Mouse (Mus musculus) spleen, postnatal 10 days (tissue): ENCODE results near the gene Trcg1.

Source experiments
- DNase-seq, 2 experiments: peaks; one replicate each; pipeline ENCODE4 v3.0.0; 2021 to 2022; ENCODE audit warnings: low spot score in 2 of 2

Trcg1 gene

DNA sequence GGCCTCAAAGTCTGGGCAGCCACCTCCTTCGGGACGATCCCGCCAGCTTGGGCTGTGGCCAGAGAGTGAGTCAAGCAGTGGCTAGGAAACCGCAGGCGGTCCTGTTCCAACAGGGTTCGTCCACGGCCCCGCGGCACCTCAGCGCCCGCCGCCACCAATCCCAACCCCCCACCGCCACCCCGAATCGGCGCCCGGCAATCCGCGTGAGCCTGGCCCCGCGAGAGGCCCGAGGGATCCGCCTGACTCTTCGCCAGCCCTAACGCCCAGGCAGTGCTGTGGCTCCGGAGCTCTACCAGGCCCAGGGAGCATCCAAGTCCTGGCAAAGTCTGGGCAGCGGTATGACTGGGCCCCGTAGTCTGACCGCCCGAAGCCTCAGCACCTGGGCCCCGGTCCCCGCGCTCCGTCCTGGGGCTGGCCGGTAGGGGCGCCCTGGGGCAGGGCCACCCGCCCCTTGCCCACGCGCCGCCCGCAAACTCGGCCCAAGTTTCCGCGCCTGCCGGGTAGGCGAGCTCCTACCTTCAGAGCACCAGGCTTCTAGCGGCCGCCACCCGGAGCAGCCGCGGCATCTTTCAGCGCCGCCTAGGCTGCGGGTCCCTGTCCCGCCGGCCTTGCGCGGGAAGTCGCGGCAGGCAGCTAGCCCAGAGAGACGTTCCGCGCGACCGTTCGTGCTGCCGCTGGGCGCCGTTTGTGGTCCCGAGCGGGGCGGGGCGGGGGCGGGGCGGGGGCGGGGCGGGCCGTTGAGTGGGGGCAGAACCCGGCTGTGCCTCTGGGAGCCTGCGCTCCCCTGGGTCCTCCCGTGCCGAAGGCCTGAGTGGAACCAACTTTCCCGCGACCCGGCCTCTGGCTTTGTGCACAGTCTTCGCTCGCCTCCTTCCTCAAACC lies 25.8 kb downstream of the Trcg1 start, which contains the start of gene 1700017B05Rik:
1700017B05Rik (minus strand) TSS at position 700 of the 882 bp plus-strand sequence.
- peak; percentile 89 to 91 for DNase-seq

DNA sequence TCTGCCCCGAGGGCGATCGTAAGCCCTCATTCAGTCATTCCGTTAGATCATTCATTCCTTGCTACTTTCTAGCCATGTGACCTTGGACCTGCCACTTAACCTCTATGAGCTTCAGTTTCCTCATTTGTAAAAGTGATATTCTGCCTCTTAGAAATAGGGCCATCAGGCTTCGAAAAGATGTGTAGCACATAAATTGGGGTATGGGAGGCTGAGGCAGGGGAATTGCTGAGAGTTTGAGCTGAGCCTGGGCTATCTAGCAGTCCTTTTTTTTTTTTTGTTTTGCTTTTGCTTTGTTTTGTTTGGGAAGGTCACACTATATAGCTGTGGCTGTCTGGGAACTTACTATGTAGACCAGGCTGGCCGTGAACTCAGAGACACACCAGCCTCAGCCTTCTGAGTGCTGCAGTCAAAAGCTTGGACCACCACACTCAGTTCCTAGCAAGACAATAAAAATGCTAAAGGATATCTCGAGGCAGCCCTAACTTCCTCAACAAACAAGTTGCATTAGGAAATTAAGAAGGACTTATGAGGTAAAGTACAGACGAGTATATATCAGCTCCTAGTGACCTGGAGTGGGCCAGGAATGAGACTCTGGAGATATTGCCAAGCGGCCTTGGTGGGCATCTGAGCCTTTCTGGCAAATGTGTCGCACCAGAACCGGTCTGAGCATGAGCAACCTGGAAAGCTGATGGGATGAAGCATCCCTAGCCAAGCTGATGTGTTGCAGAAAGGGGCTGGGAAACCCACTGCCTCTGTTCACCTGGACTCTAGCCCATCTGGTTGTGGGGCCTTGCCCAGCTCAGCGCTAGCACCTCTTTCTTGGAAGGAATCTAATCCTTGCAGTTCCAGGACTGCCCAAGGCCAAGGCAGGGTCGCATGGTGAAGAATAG lies 26.7 kb downstream of the Trcg1 start:
- no peak for DNase-seq

DNA sequence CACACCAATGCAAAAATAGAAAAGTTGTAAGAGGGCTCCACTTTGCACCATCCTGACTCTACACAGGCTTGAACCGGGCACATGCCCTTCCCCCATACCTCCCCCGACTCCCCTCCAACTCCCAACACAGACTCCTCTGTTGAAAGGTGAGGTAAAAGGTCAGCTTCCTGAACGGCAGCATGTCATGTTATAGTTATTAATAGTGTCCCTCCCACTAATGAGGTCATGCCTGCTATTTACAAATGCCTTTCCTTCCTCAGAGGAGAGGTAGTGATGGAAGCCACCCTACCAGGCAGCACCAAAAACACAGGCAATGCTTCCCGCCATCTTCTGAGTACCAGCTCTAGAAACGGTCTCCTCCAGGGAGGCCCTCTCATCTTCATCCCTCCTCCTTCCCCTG lies 28.8 kb downstream of the Trcg1 start:
- no peak for DNase-seq

DNA sequence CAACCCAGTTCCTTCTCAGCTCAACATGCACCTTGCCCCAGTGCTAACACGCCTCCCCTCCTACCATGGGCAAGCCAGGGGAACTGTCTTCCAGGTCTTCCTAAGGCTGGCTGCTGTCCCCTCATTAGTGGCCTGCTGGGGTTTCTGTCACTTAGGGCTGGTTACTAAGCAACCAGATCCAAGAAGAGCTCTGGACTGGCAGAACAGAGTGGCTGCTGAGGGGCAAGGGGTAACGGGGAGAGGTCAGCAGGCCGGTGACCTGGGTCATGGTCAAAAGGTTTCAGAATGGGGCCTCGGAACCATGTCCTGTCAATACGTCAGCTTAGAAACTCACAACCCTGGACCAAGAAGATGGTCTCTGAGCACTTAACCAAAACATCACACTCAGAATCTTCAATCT lies 31.1 kb downstream of the Trcg1 start:
- DNase-seq, result no peak

DNA sequence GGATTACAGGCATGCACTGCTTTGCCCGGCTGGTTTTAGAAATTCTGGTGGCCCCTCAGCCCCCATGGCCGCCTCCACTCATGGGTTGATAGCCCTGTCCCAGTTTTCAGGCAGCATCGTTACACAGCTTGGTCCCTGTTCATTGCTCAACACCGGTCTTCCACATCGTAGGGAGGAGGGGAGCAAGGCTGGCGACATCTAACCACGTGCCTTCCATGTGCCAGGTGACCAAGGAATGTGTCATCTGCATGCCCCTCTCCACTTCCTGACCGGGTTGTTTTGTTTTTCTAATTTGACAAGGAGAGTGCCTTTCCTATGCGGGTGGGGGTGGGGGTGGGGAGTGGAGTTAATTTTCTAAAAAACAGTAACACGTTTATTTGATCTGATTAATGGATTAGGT lies 31.7 kb downstream of the Trcg1 start:
- no peak for DNase-seq

DNA sequence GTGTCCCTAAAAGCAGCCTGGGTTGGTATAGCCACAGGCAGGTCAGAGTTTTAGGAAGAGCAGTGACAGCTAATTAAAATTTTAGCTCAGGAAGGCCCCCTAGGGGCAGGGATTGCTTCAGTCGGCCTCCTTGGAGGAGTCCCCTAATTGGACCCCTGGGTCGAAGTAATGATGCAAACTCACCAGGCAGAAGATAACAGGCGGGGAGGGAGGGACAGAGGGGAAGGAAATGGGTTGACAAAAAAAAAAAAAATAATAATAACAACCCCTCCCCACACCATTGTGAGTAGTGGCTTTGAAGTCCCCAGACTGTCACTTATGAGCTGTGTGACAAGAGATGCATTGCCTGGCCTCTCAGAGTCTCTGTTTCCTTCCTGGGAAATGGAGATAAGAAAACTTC lies 32.2 kb downstream of the Trcg1 start:
- no peak for DNase-seq

DNA sequence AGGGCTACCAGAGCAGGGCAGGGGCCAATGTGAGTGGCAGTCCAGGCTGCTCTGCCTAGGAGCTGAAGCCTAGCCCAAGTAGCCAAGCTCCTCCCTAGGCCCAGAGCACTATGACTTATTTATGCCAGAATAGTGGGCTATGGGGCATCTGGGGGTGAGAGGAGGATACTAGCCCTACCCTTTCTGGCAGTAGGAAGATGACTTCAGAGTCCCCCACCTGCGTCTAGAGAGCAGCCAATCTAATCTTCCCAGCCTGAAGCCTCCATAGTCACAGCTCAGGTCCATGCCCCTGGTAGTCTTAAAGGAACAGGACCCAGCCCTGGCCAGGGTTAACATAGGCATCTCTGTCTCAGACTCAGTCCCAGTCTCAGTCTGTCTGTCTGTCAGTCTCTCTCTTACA lies 33.0 kb downstream of the Trcg1 start:
- no peak for DNase-seq

DNA sequence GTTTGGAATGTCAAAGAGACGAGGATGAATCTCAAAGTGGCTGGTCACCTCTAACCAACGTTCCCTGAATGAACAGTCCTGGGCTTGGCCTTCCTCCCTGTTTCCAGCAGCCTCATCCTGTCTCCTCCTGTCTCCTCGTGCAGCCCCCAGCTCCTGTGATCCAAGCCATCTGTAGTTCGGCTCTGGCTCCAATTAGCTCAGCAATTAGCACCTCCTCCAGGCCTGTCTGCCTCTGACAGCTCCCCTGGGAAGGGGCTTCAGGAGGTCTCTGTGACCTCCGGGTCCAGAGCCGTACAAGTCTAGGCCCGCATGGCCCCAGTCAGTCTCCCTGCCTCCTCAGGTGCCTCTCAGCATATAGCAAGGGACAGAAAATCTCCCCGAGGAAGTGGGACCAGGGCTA lies 34.0 kb downstream of the Trcg1 start:
- no peak for DNase-seq

DNA sequence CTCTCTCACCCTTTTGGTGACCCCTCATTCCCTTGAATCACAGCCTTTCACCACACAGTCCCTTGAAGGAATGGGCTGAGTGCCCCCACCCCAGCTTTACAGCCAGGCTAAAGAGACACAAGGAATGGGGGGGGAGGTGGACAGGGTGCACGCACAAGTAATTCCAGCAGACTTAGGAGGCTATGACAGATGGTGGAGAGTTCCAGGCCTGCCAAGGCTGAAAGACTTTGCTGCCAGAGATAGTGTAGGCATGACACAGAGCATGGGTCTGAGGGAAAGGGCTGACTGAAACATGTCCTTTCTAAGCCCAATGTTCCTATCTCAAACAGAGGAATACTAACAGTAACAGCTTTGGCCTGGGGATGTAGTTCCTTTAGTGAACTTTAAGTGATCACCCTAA lies 34.7 kb downstream of the Trcg1 start:
- no peak for DNase-seq

DNA sequence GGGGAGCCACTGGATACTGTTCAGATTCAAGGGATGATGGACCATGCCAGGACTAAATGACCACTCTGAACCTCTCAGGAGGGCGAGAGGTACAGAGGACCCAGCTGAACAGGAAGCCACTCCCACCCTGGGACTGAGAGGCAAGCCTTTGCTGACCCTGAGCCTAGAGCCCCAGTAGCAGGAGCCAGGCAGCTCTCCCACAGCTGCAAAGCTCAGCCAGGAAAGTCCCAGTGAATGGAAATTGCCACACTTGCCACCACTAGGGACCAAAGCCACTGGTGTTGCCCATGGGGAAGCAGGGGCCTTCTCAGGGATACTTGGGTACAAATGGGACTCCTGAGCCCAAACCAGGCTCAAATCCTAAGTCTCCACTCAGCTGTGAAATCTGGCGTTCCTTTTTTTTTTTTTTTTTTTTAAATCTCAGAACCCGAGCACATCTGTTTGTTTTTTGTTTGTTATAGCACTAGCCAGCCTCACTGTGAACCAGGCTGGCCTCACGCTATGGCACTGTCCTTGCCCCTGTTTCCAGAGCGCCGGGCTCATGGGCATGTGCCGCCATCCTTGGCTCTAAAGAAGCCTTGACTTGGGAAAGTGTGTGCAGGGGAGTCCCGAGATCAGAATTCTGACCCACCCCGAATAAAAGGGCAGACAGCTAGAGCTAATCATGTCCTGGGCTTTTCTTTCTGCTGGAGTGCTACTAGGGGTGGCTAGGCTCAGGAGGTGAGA lies 35.6 kb downstream of the Trcg1 start:
- no peak for DNase-seq

DNA sequence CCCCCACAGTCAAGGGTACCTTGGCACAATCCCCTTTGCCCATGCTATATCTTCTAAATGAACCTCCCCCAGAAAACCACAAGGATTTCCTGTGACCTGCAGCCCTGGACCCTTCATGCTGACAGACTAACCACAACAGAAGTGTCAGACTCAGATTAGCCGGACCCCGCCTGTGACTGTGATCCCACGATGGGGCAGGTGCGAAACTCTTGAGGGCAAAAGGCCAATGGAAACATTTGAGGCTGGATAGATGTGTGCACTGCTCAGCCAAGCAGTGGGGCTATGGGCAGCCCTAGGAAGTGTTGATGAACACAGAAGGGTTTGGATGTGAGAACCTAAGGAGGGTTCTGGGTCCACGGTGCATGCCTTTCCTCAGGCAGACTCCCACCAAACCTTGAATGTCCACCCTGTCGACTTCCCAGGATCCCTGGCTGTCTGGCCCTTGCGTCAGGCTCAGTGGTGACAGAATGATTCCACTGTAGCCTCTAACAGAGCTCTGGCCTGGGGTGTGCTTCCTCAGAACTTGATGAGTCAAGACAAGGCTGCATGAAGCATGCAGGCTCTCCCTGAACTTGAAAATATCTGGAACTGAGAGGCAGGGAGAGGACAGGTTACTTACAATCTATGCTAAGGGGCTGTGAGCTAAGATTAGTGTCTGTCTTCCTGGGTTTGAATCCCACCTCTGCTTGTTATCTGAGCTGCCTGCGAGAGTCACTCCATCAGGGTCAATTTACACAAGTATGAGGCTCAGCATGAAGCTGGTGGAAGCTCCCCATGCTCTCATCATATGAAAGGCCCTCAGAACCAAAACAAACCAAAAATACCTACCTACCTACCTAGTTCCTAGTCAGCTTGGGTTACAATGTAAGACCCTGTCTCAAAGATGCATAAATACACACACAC lies 36.8 kb downstream of the Trcg1 start:
- no peak for DNase-seq

DNA sequence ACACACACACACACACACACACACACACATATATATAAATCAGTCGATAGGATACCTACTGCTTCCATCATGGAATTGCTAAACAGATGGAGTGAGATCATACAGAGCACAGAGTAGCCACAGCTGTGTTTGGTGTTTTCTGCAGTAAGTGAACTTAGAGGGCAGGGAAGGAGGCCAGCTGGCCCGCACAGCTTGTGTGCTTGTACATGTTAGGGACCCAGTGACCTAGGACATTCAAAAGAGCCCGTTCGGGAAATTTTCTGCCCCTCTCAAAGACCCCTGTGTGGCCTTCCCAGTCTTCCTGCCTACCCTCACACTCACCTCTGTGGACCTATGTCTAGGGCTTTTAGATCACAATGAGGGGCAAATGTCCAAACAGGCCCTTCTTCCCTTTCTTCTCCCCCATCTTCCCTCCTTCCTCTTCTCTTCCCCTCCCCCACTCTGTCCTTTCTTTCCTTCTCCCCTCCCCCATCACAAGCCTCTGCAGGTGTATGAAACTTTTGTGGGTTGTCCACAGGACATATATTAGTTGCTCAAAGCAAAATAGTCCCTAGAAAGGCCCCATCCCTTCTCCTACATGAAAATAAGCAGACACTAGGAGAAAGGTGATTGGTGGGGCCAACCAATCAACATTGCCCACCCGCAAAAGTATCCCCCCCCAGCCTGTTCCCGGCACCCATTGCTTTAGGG lies 37.6 kb downstream of the Trcg1 start:
- DNase-seq, result no peak

DNA sequence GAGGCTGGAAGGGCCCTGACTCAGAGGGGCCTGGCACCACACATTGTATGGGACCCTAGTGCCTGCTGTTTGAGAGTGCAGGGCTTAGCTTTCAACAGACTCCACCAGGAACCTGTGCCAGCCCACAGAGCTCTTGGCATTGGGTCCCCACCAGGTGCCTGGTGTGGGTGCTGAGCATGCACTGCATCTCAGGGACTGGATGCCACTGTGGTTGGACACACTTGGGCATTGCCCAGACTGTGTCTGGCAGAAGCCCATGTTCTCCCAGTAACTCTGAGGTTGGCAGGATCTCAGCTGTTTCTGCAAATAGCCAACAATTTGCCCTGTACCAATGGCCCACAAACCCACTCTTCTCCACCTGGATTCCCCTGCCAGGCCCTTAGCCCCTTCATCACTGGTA lies 40.0 kb downstream of the Trcg1 start:
- no peak for DNase-seq

DNA sequence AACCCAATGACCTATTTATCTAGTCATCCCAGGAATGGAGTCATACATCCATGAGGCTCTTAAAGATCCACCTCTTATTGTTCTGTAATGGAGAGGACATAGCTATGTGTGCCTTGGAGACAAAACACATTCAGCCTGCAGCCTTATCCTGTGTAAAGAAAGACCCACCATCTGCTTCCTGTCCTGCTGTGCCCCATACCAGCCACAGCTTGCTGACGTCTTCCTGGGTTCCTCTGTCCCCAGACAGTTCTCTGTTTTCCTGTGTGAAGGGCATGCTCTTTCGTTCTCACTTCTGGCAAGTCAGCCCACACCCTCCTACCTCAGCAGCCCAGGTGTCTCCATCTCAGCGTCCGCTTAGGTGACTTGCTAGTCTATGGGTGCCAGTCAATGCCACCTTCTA lies 41.9 kb downstream of the Trcg1 start:
- no peak for DNase-seq

DNA sequence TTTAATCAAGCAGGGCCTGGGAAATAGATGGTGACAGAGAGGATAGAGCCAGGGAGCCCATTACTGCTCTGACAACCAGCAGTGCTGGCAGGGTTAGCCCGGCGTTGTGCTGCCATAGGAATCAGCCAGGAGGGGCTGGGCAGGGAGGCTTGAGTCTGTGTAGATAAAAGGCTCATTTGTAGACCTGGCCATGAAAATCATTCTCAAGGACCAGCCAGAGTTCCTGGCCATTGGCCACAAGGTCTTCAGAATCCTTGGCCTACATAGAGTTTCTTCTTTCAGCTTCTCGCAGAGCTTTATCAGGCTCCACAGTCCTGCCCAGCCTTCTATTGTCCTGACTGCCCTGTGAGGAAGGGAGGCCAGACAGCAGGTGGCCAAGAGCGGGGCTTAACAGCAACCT lies 43.1 kb downstream of the Trcg1 start:
- no peak for DNase-seq

DNA sequence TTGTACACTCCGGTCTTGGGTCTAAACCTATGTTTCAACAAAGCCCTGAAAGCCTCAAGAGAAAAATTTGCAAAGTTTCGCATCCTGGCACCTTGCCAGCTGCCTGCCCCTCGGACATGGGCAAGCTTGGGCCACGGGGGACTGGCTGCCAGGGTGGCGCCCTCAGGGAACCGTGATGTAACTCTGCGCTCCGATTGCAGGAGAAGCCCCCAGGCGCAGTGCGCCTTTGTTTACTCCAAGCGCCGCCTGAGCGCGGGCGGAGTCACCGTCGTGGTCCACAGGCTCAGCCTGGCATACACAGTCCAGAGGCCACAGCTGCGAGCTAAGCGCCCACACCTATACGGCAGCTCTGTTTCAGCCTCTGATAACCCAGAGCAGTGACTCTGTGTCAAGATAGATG lies 45.2 kb downstream of the Trcg1 start:
- peak in 1 of 2 experiments; percentile 68 for DNase-seq

DNA sequence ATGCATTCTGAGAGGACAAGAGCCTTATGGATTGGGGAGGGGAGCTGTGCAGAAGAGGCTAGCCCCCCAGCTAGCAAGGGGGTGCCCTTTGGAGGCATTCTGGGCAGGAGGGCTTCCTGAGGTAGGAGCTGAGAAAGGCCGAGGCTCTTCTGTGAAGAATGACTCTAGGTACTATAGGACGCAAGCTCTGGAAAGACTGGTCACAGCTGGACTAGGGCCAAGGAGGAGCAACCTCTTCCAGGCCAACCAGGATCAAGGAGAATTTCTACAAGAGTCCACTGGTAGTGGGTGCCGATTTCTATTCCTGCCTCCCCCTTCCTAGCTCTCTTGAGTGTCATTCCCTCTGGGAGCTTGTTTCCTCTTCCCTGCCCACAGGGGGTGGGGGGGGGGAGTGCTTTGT lies 46.3 kb downstream of the Trcg1 start:
- DNase-seq, result no peak

DNA sequence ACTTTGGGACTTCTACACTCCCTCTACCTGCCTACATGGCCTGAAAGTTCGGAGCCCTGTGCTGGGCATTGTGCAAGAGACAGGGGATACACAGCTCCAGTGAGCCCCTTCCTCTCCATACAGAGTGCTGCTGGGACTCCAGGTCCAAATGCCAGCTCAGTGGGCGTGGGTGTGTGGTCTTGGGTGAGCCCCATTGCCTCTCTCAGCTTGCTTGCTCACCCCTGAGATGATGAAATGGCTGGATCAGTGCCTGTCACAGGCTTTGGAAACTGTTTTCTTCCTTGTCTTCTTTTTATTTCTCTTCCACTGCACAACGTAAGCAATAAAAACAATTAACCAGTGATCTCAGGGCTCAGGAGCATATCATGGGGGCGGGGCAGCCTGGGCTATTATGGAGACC lies 47.0 kb downstream of the Trcg1 start:
- no peak for DNase-seq

DNA sequence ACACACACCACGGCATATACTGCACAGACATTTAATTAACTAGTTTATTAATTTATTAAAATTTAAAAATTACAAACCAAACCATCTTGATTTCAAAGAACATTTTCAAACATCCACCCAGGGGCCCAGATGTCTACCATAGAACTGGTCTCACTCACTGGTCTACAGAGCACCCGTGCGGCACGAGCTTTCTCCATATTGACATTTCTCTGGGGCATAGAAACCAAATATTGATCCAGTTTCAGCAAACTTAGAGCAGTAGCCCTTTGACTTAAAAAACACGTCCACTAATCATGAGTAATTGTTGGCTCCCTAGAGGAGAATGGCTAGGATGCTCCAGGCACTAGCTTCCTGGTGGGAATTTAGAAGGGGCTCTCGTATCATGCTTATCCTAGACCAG lies 50.8 kb downstream of the Trcg1 start:
- DNase-seq, result no peak

DNA sequence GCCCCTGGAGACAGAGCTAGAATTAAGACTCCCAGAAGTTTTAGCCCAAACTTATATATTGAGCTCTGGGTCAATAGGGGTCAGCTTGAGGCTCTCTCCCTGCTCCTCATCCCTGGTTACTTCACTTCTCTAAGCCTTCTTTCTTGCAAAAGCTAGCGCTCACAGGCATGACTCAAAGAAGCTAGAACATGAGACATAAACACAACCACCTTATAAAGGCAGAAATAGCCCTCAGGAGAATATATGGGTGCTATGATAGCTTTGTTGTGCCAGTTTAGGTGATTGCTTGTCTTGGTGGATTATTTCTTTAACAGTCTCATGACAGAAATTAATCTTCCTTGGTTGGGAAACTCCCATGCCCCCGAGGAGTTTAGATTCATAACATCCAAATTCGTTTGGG lies 58.5 kb downstream of the Trcg1 start:
- DNase-seq, result no peak

DNA sequence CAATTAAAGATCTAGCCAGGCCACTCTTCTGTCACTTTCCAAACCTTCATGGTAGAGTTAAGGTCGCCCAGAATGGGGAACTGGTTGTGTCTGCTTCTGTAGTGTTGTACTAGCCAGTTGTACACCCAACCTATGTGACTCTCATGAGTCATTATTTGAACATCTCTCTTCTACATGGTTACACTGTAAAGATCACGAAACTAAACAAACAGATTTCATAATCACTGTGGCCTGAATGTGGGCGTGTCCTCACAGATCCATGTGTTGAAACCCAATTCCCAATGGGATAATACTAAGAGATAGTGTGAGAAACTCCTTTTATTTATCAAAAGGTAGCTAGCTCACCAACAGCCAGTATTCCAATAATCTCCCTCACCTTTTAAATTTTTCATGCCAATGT lies 59.3 kb downstream of the Trcg1 start:
- DNase-seq, result no peak
